Mouse (Mus musculus): ENCODE results near the gene Zbtb7b. TPM values are rescaled to one million over a fixed set of nuclear protein-coding genes. Genes with fewer than 3 reads are reported as not detected.
A peak's percentile ranks its signal among the peaks of the same experiment; 100 is the strongest.

Gene Zbtb7b
- polyA plus RNA-seq, 1 experiment, result 35.1 TPM

DNA sequence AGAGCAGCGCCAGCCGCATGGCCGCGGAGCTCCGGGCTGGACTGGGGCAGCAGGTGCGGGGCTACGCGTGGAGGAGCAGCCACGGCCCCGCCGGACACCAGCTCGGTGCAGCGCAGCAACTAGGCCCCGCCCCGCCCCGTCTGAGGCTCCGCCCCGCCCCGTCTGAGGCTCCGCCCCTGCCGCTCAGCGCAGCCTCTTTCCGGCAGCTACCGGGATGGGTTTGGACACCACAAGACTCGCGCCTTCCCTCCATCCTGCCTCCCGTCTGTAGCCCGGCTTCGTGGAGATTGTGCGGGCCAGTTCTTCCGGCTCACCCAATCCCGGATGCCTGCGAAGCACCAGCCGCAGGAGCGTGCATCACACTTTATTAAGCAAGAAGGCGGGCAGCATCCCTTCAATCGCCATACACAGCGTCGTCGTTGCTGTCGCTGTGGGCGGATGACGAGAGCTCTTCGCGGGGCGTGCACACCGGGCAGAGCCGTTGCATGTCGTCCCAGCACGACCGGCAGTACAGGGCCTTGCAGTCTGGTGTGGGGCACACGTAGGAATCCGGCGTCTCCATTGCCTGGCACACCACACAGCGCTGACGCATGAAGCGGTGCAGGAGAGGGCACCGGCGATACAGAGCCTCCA lies 44.6 kb downstream of the Zbtb7b start, which contains the start of gene Adam15:
TSS of gene Adam15 (minus strand) at position 128 of the 633 bp plus-strand sequence.
- Histone ChIP-seq H3K27me3 (ENCODE audit: control insufficient read depth, insufficient read depth, low read length, poor library complexity, severe bottlenecking) (no peaks in the 10 kb centered on the region), H3K9me3 (replicated peaks; ENCODE audit: control insufficient read depth, insufficient read depth, low read length, poor library complexity, severe bottlenecking) (no peaks in the 10 kb centered on the region), H3K4me3 (ENCODE audit: low read depth, low read length) (peak within 1 kb of the TSS; percentile 91), H3K4me1 (ENCODE audit: control insufficient read depth, insufficient read depth, low read length) (no peaks in the 10 kb centered on the region), H3K9ac (ENCODE audit: low read depth, poor library complexity, severe bottlenecking) (peak within 1 kb of the TSS; percentile 60), H3K27ac (ENCODE audit: insufficient read depth, low read length) (no peak within 1 kb of the TSS), H3K36me3 (ENCODE audit: control insufficient read depth, insufficient read depth, low read length, poor library complexity, severe bottlenecking) (no peaks in the 10 kb centered on the region)
- TF ChIP-seq POLR2A (IDR thresholded peaks at IDR 0.05; ENCODE audit: insufficient read depth, low read length), result peak; percentile 33
- no peak for TF ChIP-seq EP300 (IDR thresholded peaks at IDR 0.05; ENCODE audit: insufficient read depth, low read depth, low read length)

DNA sequence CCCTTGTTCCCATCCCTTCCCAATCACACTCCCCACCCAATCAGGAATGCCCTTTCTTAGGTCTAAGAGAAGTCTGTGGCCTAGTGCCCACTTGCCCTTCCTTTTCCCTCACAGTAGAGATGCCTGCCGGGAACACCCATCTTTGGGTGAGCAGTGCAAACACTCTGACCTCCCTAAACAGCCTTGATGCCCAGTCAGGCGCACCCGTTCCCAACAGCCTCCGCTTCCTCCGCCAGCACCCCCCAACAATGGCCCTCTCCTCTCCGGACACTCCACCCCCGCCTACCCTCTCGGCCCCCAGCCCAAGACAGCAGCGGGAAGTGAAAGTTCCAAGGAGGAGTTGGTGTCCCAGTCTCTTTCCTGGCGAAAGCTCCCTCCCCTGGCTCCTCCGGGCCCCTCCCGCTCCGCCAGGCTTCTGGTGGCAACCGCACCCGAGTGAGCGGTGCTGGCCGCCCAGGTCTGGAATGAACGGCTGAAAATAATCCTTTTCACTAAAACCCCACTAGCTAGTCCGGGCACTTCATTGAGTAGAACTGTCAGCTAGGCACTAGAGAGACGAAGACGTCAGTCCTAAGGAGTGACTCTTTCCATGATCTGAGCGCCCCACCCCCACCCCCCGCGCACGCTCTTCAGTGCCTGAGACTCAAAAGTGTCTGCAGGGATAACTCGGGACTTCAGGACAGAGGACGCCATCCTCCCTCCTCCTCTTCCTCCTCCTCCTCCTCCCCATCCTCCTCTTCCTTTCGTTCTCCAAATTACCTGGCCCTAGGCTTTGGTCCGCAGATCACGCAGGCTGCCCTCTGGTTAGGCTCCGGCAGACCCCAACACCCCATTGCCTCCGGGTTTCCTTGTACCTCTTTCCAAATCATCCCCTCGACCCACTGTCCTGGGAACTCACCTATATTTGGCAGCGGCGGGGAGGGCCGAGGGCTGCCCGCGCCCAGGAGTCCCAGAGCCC lies 45.4 kb downstream of the Zbtb7b start:
- Histone ChIP-seq H3K9ac (ENCODE audit: low read depth, poor library complexity, severe bottlenecking) (peak overlapping the region; percentile 60), H3K27me3 (ENCODE audit: control insufficient read depth, insufficient read depth, low read length, poor library complexity, severe bottlenecking) (no peaks in the 10 kb centered on the region), H3K9me3 (replicated peaks; ENCODE audit: control insufficient read depth, insufficient read depth, low read length, poor library complexity, severe bottlenecking) (no peaks in the 10 kb centered on the region), H3K27ac (ENCODE audit: insufficient read depth, low read length) (no peak overlapping the region), H3K4me1 (ENCODE audit: control insufficient read depth, insufficient read depth, low read length) (no peaks in the 10 kb centered on the region), H3K4me3 (ENCODE audit: low read depth, low read length) (peak overlapping the region; percentile 91), H3K36me3 (ENCODE audit: control insufficient read depth, insufficient read depth, low read length, poor library complexity, severe bottlenecking) (no peaks in the 10 kb centered on the region)
- TF ChIP-seq CTCF (IDR thresholded peaks at IDR 0.05; ENCODE audit: low read depth, low read length), result no peak
- TF ChIP-seq POLR2A (IDR thresholded peaks at IDR 0.05; ENCODE audit: insufficient read depth, low read length), result no peak
- no peak for TF ChIP-seq EP300 (IDR thresholded peaks at IDR 0.05; ENCODE audit: insufficient read depth, low read depth, low read length)

DNA sequence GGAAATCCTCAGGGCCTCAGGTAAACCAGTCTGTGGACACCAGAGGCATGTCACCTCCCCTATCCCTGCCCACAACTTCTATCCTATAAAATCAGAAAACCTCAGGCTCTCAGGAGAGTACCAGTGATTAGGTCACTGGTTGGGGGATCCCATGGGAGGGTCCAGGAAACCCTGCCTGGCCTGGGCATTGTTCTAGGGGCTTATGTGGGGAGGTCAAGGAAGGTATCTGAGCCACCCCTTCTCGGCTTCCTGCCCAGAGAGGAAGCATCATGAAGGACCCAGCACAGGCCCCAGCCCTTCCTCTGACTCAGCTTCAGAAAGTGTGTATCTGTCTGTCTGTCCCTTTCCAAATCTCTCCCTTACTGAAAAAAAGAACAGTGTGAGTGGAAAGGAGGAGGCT lies 46.7 kb downstream of the Zbtb7b start:
- H3K27me3 ChIP-seq (ENCODE audit: control insufficient read depth, insufficient read depth, low read length, poor library complexity, severe bottlenecking), result no peaks in the 10 kb centered on the region
- no peak for TF ChIP-seq CTCF (IDR thresholded peaks at IDR 0.05; ENCODE audit: low read depth, low read length)
- TF ChIP-seq POLR2A (IDR thresholded peaks at IDR 0.05; ENCODE audit: insufficient read depth, low read length), result no peak
- no peak for TF ChIP-seq EP300 (IDR thresholded peaks at IDR 0.05; ENCODE audit: insufficient read depth, low read depth, low read length)
- H3K4me1 ChIP-seq (ENCODE audit: control insufficient read depth, insufficient read depth, low read length), result no peaks in the 10 kb centered on the region
- H3K36me3 ChIP-seq (ENCODE audit: control insufficient read depth, insufficient read depth, low read length, poor library complexity, severe bottlenecking), result no peaks in the 10 kb centered on the region
- H3K9me3 ChIP-seq (replicated peaks; ENCODE audit: control insufficient read depth, insufficient read depth, low read length, poor library complexity, severe bottlenecking), result no peaks in the 10 kb centered on the region
- H3K9ac ChIP-seq (ENCODE audit: low read depth, poor library complexity, severe bottlenecking), result no peak overlapping the region
- H3K4me3 ChIP-seq (ENCODE audit: low read depth, low read length), result no peak overlapping the region
- H3K27ac ChIP-seq (ENCODE audit: insufficient read depth, low read length), result no peak overlapping the region

DNA sequence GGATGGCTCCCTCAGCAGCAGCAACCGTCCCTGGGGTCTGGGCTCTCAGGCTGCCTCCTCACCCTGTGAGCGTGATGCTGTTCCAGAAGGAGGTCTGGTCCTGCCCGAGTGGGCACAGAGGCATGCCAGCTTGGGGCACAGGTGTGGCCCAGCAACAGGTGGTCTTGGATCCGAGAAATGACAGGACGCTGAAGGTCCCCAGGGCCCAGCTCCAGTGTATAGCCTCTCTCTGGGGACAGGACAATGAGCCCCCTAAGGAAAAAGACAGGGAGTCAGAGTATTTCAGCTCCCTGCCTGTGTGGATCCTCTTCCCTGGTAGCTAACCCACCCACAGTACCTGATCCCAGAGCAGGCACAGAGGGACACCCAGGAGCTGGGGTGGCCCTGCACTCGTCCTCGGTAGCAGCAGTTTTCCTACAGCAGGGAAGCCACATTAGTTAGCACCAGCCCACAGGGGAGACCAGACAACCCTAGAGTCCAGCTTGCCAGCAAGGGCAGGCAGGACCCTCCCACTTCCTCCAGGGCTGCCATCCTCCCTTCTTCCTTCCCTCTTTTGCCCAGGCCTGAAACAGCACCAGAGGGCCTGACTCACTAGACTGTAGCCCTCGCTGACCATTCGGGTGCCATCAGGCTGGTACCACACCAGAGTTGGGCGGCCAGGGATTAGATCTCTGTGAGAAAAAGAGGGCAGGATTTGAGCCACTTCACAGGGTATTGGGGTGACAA lies 47.6 kb downstream of the Zbtb7b start:
- H3K9me3 ChIP-seq (replicated peaks; ENCODE audit: control insufficient read depth, insufficient read depth, low read length, poor library complexity, severe bottlenecking), result no peaks in the 10 kb centered on the region
- no peak for TF ChIP-seq CTCF (IDR thresholded peaks at IDR 0.05; ENCODE audit: low read depth, low read length)
- TF ChIP-seq EP300 (IDR thresholded peaks at IDR 0.05; ENCODE audit: insufficient read depth, low read depth, low read length), result no peak
- no peak overlapping the region for H3K27ac ChIP-seq (ENCODE audit: insufficient read depth, low read length)
- no peaks in the 10 kb centered on the region for H3K4me1 ChIP-seq (ENCODE audit: control insufficient read depth, insufficient read depth, low read length)
- no peak overlapping the region for H3K4me3 ChIP-seq (ENCODE audit: low read depth, low read length)
- H3K9ac ChIP-seq (ENCODE audit: low read depth, poor library complexity, severe bottlenecking), result no peak overlapping the region
- H3K27me3 ChIP-seq (ENCODE audit: control insufficient read depth, insufficient read depth, low read length, poor library complexity, severe bottlenecking), result no peaks in the 10 kb centered on the region
- H3K36me3 ChIP-seq (ENCODE audit: control insufficient read depth, insufficient read depth, low read length, poor library complexity, severe bottlenecking), result no peaks in the 10 kb centered on the region

- Histone ChIP-seq H3K9me3 (replicated peaks; ENCODE audit: control insufficient read depth, insufficient read depth, low read length, poor library complexity, severe bottlenecking) (no peaks in the 10 kb centered on the region), H3K36me3 (ENCODE audit: control insufficient read depth, insufficient read depth, low read length, poor library complexity, severe bottlenecking) (no peaks in the 10 kb centered on the region), H3K4me3 (ENCODE audit: low read depth, low read length) (no peak overlapping the region), H3K9ac (ENCODE audit: low read depth, poor library complexity, severe bottlenecking) (no peak overlapping the region), H3K27me3 (ENCODE audit: control insufficient read depth, insufficient read depth, low read length, poor library complexity, severe bottlenecking) (no peaks in the 10 kb centered on the region), H3K27ac (ENCODE audit: insufficient read depth, low read length) (no peak overlapping the region), H3K4me1 (ENCODE audit: control insufficient read depth, insufficient read depth, low read length) (peaks cover 2% of the 10 kb centered on the region)
- TF ChIP-seq EP300 (IDR thresholded peaks at IDR 0.05; ENCODE audit: insufficient read depth, low read depth, low read length), result no peak
- no peak for TF ChIP-seq POLR2A (IDR thresholded peaks at IDR 0.05; ENCODE audit: insufficient read depth, low read length)
- TF ChIP-seq CTCF (IDR thresholded peaks at IDR 0.05; ENCODE audit: low read depth, low read length), result no peak
These were observed 51.3 kb downstream of the Zbtb7b start for GRCm38 (mm10) chr3:89343279-89343678.
